Mouse (Mus musculus) heart, adult 2 months (tissue): ENCODE measurements around the gene Wdr5b.

Experiments used
- EP300 ChIP-seq: fragments of 200-500 bp; IDR thresholded peaks from 2 replicates; pipeline ENCODE4 v1.6.1; 2011; ENCODE audit warnings: low read depth, low read length, control low read depth; ENCODE audit not compliant: insufficient read depth
- POLR2A ChIP-seq: fragments of 200-500 bp; IDR thresholded peaks from 2 replicates; pipeline ENCODE4 v1.6.1; 2011; ENCODE audit warnings: mild to moderate bottlenecking, low read depth, low read length, control low read depth; ENCODE audit not compliant: insufficient read depth

- TF ChIP-seq POLR2A = no peak
- TF ChIP-seq EP300 = no peak
These were observed 47.7 kb upstream of the Wdr5b start for GRCm38 (mm10) chr16:35993316-35993715.
